Mouse (Mus musculus): Measurements from ENCODE around the gene 4930470P17Rik.
A peak's percentile ranks its signal among the peaks of the same experiment; 100 is the strongest.

- TF ChIP-seq EP300 (IDR thresholded peaks at IDR 0.05; ENCODE audit: insufficient read depth, low read depth, low read length): no peak
- TF ChIP-seq POLR2A (IDR thresholded peaks at IDR 0.05; ENCODE audit: insufficient read depth, low read depth, low read length): no peak
- TF ChIP-seq CTCF (IDR thresholded peaks at IDR 0.05): peak; percentile 61
Observed at GRCm38 (mm10) chr2:170596726-170597125, 5.1 kb downstream of the 4930470P17Rik start.

Measured in heart, adult 2 months (tissue).